Mouse (Mus musculus) MEL (cell line): ENCODE measurements at regions not wholly inside any gene's neighbourhood (a gene's known extent, or its start where the extent isn't known, plus 50 kb on each side); places are given as distances from the start of the nearest gene placed in this dataset.

Source experiments
- DNase-seq: peaks from one replicate; pipeline ENCODE4 v3.0.0; 2011; ENCODE audit warnings: low read depth, low spot score
- H3K27ac ChIP-seq: 2 replicates; pipeline ENCODE4 v1.5.1; 2012; ENCODE audit warnings: low read depth, mild to moderate bottlenecking, control low read depth, low read length, moderate library complexity; ENCODE audit not compliant: control insufficient read depth
- H3K27me3 ChIP-seq, 2 experiments: fragments of 150-350 bp in 1 of 2; sonication (generic) in 1 of 2; 2 replicates each; pipeline ENCODE4 v1.6.1; 2012; ENCODE audit warnings: low read length in 2 of 2, mild to moderate bottlenecking in 2 of 2, improper control_type of control experiment in 1 of 2, moderate library complexity in 1 of 2; ENCODE audit not compliant: insufficient read depth in 2 of 2, control insufficient read depth in 1 of 2
- H3K36me3 ChIP-seq, 2 experiments: 2 replicates each; pipeline ENCODE4 v1.6.1; 2012 to 2014; ENCODE audit warnings: low read length in 2 of 2, improper control_type of control experiment in 1 of 2, inconsistent platforms in 1 of 2, mild to moderate bottlenecking in 1 of 2; ENCODE audit not compliant: insufficient read depth in 2 of 2, control insufficient read depth in 1 of 2
- H3K4me1 ChIP-seq, 2 experiments: fragments of 150-350 bp in 1 of 2; sonication (generic) in 1 of 2; 2 replicates each; pipeline ENCODE4 v1.6.1; 2012; ENCODE audit warnings: low read length in 2 of 2, improper control_type of control experiment in 1 of 2, mild to moderate bottlenecking in 1 of 2; ENCODE audit not compliant: insufficient read depth in 2 of 2, control insufficient read depth in 1 of 2
- H3K4me3 ChIP-seq, 2 experiments: fragments of 150-350 bp in 1 of 2; sonication (generic) in 1 of 2; 2 replicates each; pipeline ENCODE4 v1.5.1; 2012; ENCODE audit warnings: low read depth in 2 of 2, low read length in 2 of 2, mild to moderate bottlenecking in 2 of 2, moderate library complexity in 2 of 2, control low read depth in 1 of 2, improper control_type of control experiment in 1 of 2; ENCODE audit not compliant: control insufficient read depth in 1 of 2, insufficient read depth in 1 of 2
- H3K79me2 ChIP-seq: 2 replicates; pipeline ENCODE4 v1.6.1; 2012; ENCODE audit warnings: mild to moderate bottlenecking, low read length, moderate library complexity; ENCODE audit not compliant: control insufficient read depth, poor library complexity, insufficient read depth
- H3K9ac ChIP-seq: 2 replicates; pipeline ENCODE4 v1.6.1; 2012; ENCODE audit warnings: low read depth, mild to moderate bottlenecking, control low read depth, low read length, moderate library complexity; ENCODE audit not compliant: control insufficient read depth, poor library complexity, severe bottlenecking
- H3K9me3 ChIP-seq: fragments of 150-350 bp; sonication (generic); replicated peaks from 2 replicates; pipeline ENCODE4 v1.6.1; 2012; ENCODE audit warnings: mild to moderate bottlenecking, low read length, improper control_type of control experiment, moderate library complexity; ENCODE audit not compliant: insufficient read depth
- CTCF ChIP-seq, 3 experiments: IDR thresholded peaks in 2 of 3; conservative IDR thresholded peaks in 1 of 3; 2 replicates each; pipeline ENCODE4 v1.5.1; 2011 to 2012; ENCODE audit warnings: low read length in 3 of 3, low read depth in 2 of 3, mild to moderate bottlenecking in 2 of 3, improper control_type of control experiment in 1 of 3, inconsistent platforms in 1 of 3, mixed read lengths in 1 of 3, moderate library complexity in 1 of 3; ENCODE audit not compliant: control insufficient read depth in 1 of 3, insufficient read depth in 1 of 3, poor library complexity in 1 of 3, severe bottlenecking in 1 of 3
- ELF1 ChIP-seq: IDR thresholded peaks from 2 replicates; pipeline ENCODE4 v1.6.1; 2014; ENCODE audit warnings: low read depth, mild to moderate bottlenecking, inconsistent platforms, low read length, improper control_type of control experiment, moderate library complexity
- GATA1 ChIP-seq: IDR thresholded peaks from 2 replicates; pipeline ENCODE4 v1.6.1; 2011; ENCODE audit warnings: low read depth, low read length, improper control_type of control experiment
- KAT2A ChIP-seq: conservative IDR thresholded peaks from 2 replicates; pipeline ENCODE4 v1.6.1; 2012; ENCODE audit warnings: low read depth, low read length, improper control_type of control experiment, inconsistent platforms
- MAFK ChIP-seq: IDR thresholded peaks from 2 replicates; pipeline ENCODE4 v1.6.1; 2011; ENCODE audit warnings: low read depth, mild to moderate bottlenecking, low read length, improper control_type of control experiment, borderline replicate concordance
- MAZ ChIP-seq: IDR thresholded peaks from 2 replicates; pipeline ENCODE4 v1.6.1; 2012; ENCODE audit warnings: low read depth, mild to moderate bottlenecking, inconsistent platforms, low read length, improper control_type of control experiment
- MEF2A ChIP-seq: IDR thresholded peaks from 2 replicates; pipeline ENCODE4 v1.6.1; 2014; ENCODE audit warnings: low read depth, mild to moderate bottlenecking, inconsistent platforms, low read length, improper control_type of control experiment; ENCODE audit not compliant: poor library complexity, insufficient replicate concordance, severe bottlenecking; ENCODE audit errors: extremely low read depth
- MXI1 ChIP-seq: IDR thresholded peaks from 2 replicates; pipeline ENCODE4 v1.6.1; 2011; ENCODE audit warnings: mild to moderate bottlenecking, low read depth, low read length, improper control_type of control experiment
- MYB ChIP-seq: IDR thresholded peaks from 2 replicates; pipeline ENCODE4 v1.6.1; 2011; ENCODE audit warnings: mild to moderate bottlenecking, low read depth, low read length, improper control_type of control experiment
- NELFE ChIP-seq: IDR thresholded peaks from 2 replicates; pipeline ENCODE4 v1.6.1; 2011; ENCODE audit warnings: low read depth, low read length, improper control_type of control experiment
- POLR2A ChIP-seq, 2 experiments: IDR thresholded peaks; 2 replicates each; pipeline ENCODE4 v1.6.1; 2011 to 2012; ENCODE audit warnings: low read length in 2 of 2, mild to moderate bottlenecking in 2 of 2, control low read depth in 1 of 2, improper control_type of control experiment in 1 of 2, low read depth in 1 of 2, moderate library complexity in 1 of 2; ENCODE audit not compliant: control insufficient read depth in 1 of 2, insufficient read depth in 1 of 2, poor library complexity in 1 of 2
- RAD21 ChIP-seq: IDR thresholded peaks from 2 replicates; pipeline ENCODE4 v1.6.1; 2011; ENCODE audit warnings: mild to moderate bottlenecking, low read depth, low read length, improper control_type of control experiment
- TCF12 ChIP-seq: IDR thresholded peaks from 2 replicates; pipeline ENCODE4 v1.6.1; 2014; ENCODE audit warnings: low read depth, mild to moderate bottlenecking, inconsistent platforms, low read length, improper control_type of control experiment, moderate library complexity
- UBTF ChIP-seq: IDR thresholded peaks from 2 replicates; pipeline ENCODE4 v1.6.1; 2012; ENCODE audit warnings: low read depth, mild to moderate bottlenecking, inconsistent platforms, low read length, improper control_type of control experiment, moderate library complexity, borderline replicate concordance; ENCODE audit not compliant: insufficient read depth
- ZKSCAN1 ChIP-seq: IDR thresholded peaks from 2 replicates; pipeline ENCODE4 v1.6.1; 2012; ENCODE audit warnings: low read depth, mild to moderate bottlenecking, inconsistent platforms, low read length, improper control_type of control experiment, moderate library complexity

DNA sequence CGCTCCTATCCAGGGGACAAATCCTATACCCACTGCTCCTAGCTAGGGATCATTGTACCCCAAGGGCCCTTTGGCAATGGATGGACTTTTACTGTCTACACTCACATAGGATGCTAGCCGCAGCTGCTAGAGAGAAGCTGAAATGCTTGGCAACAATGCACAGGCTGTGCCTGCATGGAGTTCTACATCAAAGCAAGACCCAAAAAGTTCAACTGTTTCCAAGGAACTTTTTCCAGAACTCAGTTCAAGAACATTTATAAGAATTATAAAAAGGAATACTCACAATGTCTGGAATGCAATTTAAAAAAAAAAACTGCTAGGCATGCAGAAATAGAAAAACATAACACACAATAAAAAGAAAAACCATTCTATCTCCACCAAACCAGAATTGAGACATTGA, 202.0 kb downstream of the Rap2a start:
- Histone ChIP-seq H3K9ac (no peak overlapping the region), H3K9me3 (no peaks in the 10 kb centered on the region)

DNA sequence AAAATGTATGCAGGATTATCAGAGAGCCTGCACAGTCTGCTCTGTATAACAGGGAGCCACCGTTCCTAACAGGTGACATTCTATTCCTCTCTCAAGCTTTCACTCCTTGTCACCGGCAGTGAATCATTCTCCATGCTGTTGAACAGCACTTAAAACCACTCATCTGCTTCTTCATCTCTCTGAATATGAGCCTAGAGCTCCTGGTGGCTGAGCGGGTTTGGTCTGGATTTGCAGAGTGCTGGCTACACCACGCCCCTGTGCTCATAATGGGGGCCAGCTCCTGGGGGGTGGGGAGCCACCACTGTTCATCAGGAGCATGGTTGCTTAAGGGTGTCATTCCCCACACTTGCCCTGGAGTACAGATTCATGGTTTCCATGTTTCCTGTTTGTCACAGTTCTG, 207.0 kb downstream of the Rap2a start:
- Histone ChIP-seq H3K27me3 (no peaks in the 10 kb centered on the region), H3K9me3 (no peaks in the 10 kb centered on the region), H3K4me1 (no peaks in the 10 kb centered on the region), H3K79me2 (no peaks in the 10 kb centered on the region), H3K4me3 (no peak overlapping the region), H3K36me3 (no peaks in the 10 kb centered on the region), H3K27ac (no peak overlapping the region), H3K9ac (no peak overlapping the region)
- no peak for TF ChIP-seq MAZ
- DNase-seq, result no peak

More for the DNA sequence above, 202.0 kb downstream of the Rap2a start:
- no peak overlapping the region for H3K27ac ChIP-seq
- TF ChIP-seq MYB, result no peak
- TF ChIP-seq POLR2A (IDR thresholded peaks at IDR 0.05; ENCODE audit: control insufficient read depth in 1 of 2, insufficient read depth in 1 of 2, low read depth in 1 of 2, low read length in 2 of 2, poor library complexity in 1 of 2), result no peak
- TF ChIP-seq MEF2A, result no peak
- no peak for TF ChIP-seq UBTF
- TF ChIP-seq RAD21, result no peak
- no peak for TF ChIP-seq ZKSCAN1
- no peak overlapping the region for H3K4me3 ChIP-seq
- no peaks in the 10 kb centered on the region for H3K27me3 ChIP-seq
- H3K4me1 ChIP-seq, result no peaks in the 10 kb centered on the region
- DNase-seq, result no peak
- no peaks in the 10 kb centered on the region for H3K79me2 ChIP-seq
- no peaks in the 10 kb centered on the region for H3K36me3 ChIP-seq

DNA sequence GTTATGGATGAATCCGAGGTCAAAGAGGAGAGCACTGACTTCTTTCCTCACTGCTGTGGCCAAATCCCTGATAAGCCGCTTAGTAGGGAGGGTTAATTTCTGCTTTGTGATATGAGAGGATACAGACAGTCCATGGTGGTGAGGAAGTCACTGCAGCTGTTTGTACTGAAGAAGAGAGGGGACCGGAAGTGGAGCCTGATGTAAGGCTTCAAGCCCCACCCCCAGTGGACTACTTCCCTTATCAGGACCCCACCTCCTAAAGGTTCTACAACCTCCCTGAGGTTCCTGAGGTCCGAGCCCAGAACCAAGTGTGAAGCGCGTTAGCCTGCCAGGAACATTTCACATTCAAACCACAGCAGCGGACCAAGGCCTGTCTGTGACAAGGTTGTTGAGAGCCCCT, 207.6 kb downstream of the Rap2a start:
- Histone ChIP-seq H3K9me3 (no peaks in the 10 kb centered on the region), H3K9ac (no peak overlapping the region)
- no peak for DNase-seq
- no peak for TF ChIP-seq MAFK
- TF ChIP-seq, all 39 proteins: peak for 0
- no peaks in the 10 kb centered on the region for H3K4me1 ChIP-seq
- H3K27me3 ChIP-seq, result no peaks in the 10 kb centered on the region
- no peaks in the 10 kb centered on the region for H3K79me2 ChIP-seq
- no peak overlapping the region for H3K4me3 ChIP-seq
- no peaks in the 10 kb centered on the region for H3K36me3 ChIP-seq
- H3K27ac ChIP-seq, result no peak overlapping the region

DNA sequence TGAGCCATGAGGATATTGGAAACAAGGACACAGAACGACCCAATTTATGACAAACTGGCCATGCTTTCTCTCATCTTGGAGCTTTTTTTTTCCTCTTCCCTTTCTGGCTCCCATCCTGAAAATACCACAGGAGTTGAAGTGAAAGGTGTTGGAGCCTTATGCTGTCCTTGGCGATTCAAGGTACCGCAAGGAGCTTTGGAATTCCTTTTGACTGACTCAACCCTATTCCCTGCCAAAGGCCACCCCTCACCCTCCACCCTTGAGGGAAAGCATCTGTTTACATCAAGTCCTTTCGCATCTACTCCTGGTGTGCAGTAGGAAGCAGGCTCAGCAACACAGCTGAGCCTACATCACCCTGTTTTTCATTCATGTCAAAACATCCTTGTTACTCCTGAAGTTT, 208.5 kb downstream of the Rap2a start:
- H3K27ac ChIP-seq, result no peak overlapping the region
- TF ChIP-seq MAFK (no peak), ELF1 (no peak), TCF12 (no peak), CTCF (IDR thresholded peaks at IDR 0.05 in 2 of 3, conservative IDR thresholded peaks at IDR 0.05 in 1 of 3; ENCODE audit: control insufficient read depth in 1 of 3, insufficient read depth in 1 of 3, low read depth in 2 of 3, low read length in 3 of 3, poor library complexity in 1 of 3, severe bottlenecking in 1 of 3) (no peak), KAT2A (no peak), GATA1 (no peak), NELFE (no peak), POLR2A (IDR thresholded peaks at IDR 0.05; ENCODE audit: control insufficient read depth in 1 of 2, insufficient read depth in 1 of 2, low read depth in 1 of 2, low read length in 2 of 2, poor library complexity in 1 of 2) (no peak), MXI1 (no peak), ZKSCAN1 (no peak)
- no peaks in the 10 kb centered on the region for H3K27me3 ChIP-seq
- no peaks in the 10 kb centered on the region for H3K79me2 ChIP-seq
- H3K9me3 ChIP-seq, result no peaks in the 10 kb centered on the region
- no peaks in the 10 kb centered on the region for H3K36me3 ChIP-seq
- no peaks in the 10 kb centered on the region for H3K4me1 ChIP-seq
- no peak overlapping the region for H3K9ac ChIP-seq
- DNase-seq, result no peak
- H3K4me3 ChIP-seq, result no peak overlapping the region
